Mouse (Mus musculus) C2C12 (cell line): ENCODE data around the gene Sertad3.

Experiments
- CEBPB ChIP-seq: IDR thresholded peaks from one replicate; pipeline ENCODE4 v1.6.1; 2011; ENCODE audit warnings: low read depth, mild to moderate bottlenecking, control low read depth, moderate library complexity
- CTCF ChIP-seq: IDR thresholded peaks from one replicate; pipeline ENCODE4 v1.5.1; 2011; ENCODE audit not compliant: control insufficient read depth, insufficient read depth, insufficient read length
- FOSL1 ChIP-seq: IDR thresholded peaks from one replicate; pipeline ENCODE4 v1.8.0; 2011; ENCODE audit warnings: mild to moderate bottlenecking, low read length; ENCODE audit not compliant: poor library complexity, insufficient read depth, severe bottlenecking
- MAX ChIP-seq: IDR thresholded peaks from one replicate; pipeline ENCODE4 v1.6.1; 2011; ENCODE audit warnings: mild to moderate bottlenecking, control low read depth
- MYOD1 ChIP-seq: IDR thresholded peaks from one replicate; pipeline ENCODE4 v1.6.1; 2011; ENCODE audit warnings: low read depth; ENCODE audit not compliant: control insufficient read depth, insufficient read length
- MYOG ChIP-seq: IDR thresholded peaks from one replicate; pipeline ENCODE4 v1.6.1; 2011; ENCODE audit not compliant: control insufficient read depth, insufficient read length; ENCODE audit errors: extremely low read depth
- USF1 ChIP-seq: IDR thresholded peaks from one replicate; pipeline ENCODE4 v1.6.1; 2011; ENCODE audit warnings: low read depth, mild to moderate bottlenecking, control low read depth, moderate library complexity

- no peak for TF ChIP-seq CTCF
- no peak for TF ChIP-seq USF1
- no peak for TF ChIP-seq MYOD1
- TF ChIP-seq CEBPB: no peak
- TF ChIP-seq MAX: no peak
- TF ChIP-seq MYOG: no peak
- TF ChIP-seq FOSL1: no peak
Measured at GRCm38 (mm10) chr7:27520104-27520503, 46.5 kb downstream of the Sertad3 start.
